Mouse (Mus musculus) gastrocnemius, adult 2 months (tissue): ENCODE data around the gene Rnf40. TPM values are rescaled to one million over a fixed set of nuclear protein-coding genes. Genes with fewer than 3 reads are reported as not detected.
A peak's percentile ranks its signal among the peaks of the same experiment; 100 is the strongest.

Source experiments
- DNase-seq: peaks from one replicate; pipeline ENCODE4 v3.0.0; 2022
- H3K27ac ChIP-seq: fragments of 200-600 bp; 2 replicates; pipeline ENCODE4 v1.8.1; 2022; ENCODE audit warnings: mild to moderate bottlenecking
- H3K4me3 ChIP-seq: fragments of 200-600 bp; 2 replicates; pipeline ENCODE4 v1.8.1; 2022; ENCODE audit warnings: mild to moderate bottlenecking, moderate library complexity
- CTCF ChIP-seq: fragments of 200-600 bp; IDR thresholded peaks from 2 replicates; pipeline ENCODE4 v1.8.1; 2022; ENCODE audit warnings: antibody characterized with exemption, mild to moderate bottlenecking, moderate library complexity
- intact Hi-C: fragments of 180-260 bp; cut with DNase I; formaldehyde crosslinking; loops from one replicate; pipeline ENCODE4 v1.15.1; 2025
- long read RNA-seq, 2 experiments: library from polyadenylated mRNA; stranded (forward); transcript quantifications; one replicate each; pipeline ENCODE4 v2.0.0; 2021
- total RNA-seq, 2 experiments: library from RNA; stranded (reverse); gene quantifications; 2 replicates each; pipeline ENCODE4 v1.2.3; 2021

The Rnf40 gene
- 10 to 100 TPM; 33.3 to 34.6 TPM for total RNA-seq
- long read RNA-seq, experiment 1, full-length matches to known transcripts: 92 of 111 reads
- long read RNA-seq, experiment 1, partial matches to known transcripts: 3 of 111 reads
- long read RNA-seq, experiment 1, other reads (novel, unspliced or antisense): 16 of 111 reads
- long read RNA-seq, experiment 2, full-length matches to known transcripts: 82 of 104 reads
- long read RNA-seq, experiment 2, partial matches to known transcripts: 4 of 104 reads
- long read RNA-seq, experiment 2, other reads (novel, unspliced or antisense): 18 of 104 reads

- peak; percentile 94 for DNase-seq
- TF ChIP-seq CTCF: no peak
- H3K27ac ChIP-seq: peak within 1 kb of the TSS; percentile 93
- intact Hi-C loops: loop anchor here (5.0 kb wide), 1 partner anchor 76 kb away; the partner anchor contains the start of gene Srcap
- H3K4me3 ChIP-seq: peak within 1 kb of the TSS; percentile 93
Measured at GRCm38 (mm10) chr7:127588011-127588871, at the start of gene Rnf40, which contains the start of gene Ccdc189. Rnf40 (plus strand) TSS chr7:127588767. Ccdc189 (minus strand) TSS chr7:127588595.

GRCm38 (mm10) chr7:127541671-127542070 lies 46.9 kb upstream of the Rnf40 start:
- Histone ChIP-seq H3K27ac (no peak overlapping the region), H3K4me3 (no peak overlapping the region)
- intact Hi-C loops: no loop called here
- TF ChIP-seq CTCF: no peak
- DNase-seq: peak; percentile 28

- Histone ChIP-seq H3K4me3 (no peak overlapping the region), H3K27ac (no peak overlapping the region)
- peak; percentile 53 for DNase-seq
- no peak for TF ChIP-seq CTCF
- intact Hi-C loops: no loop called here
Measured at GRCm38 (mm10) chr7:127549116-127549835, 39.3 kb upstream of the Rnf40 start.

- TF ChIP-seq CTCF: no peak
- Histone ChIP-seq H3K4me3 (no peak overlapping the region), H3K27ac (no peak overlapping the region)
- intact Hi-C loops: loop anchor here (5.0 kb wide), 1 partner anchor 34 kb away; the partner anchor contains the start of gene Gm42715
- no peak for DNase-seq
Measured at GRCm38 (mm10) chr7:127551558-127551957, 37.0 kb upstream of the Rnf40 start.

- intact Hi-C loops: no loop called here
- Histone ChIP-seq H3K27ac (no peak overlapping the region), H3K4me3 (no peak overlapping the region)
- TF ChIP-seq CTCF: no peak
- no peak for DNase-seq
Measured at GRCm38 (mm10) chr7:127560580-127560979, 28.0 kb upstream of the Rnf40 start.

GRCm38 (mm10) chr7:127561340-127561858 lies 27.2 kb upstream of the Rnf40 start, which contains the start of gene Tmem265:
Tmem265 (plus strand) TSS chr7:127561390.
- no peak for TF ChIP-seq CTCF
- intact Hi-C loops: no loop called here
- no peak for DNase-seq
- no peak within 1 kb of the TSS for H3K4me3 ChIP-seq
- no peak within 1 kb of the TSS for H3K27ac ChIP-seq

GRCm38 (mm10) chr7:127564381-127565150 lies 24.0 kb upstream of the Rnf40 start:
- Histone ChIP-seq H3K27ac (no peak overlapping the region), H3K4me3 (no peak overlapping the region)
- intact Hi-C loops: no loop called here
- no peak for TF ChIP-seq CTCF
- no peak for DNase-seq

- peak within 1 kb of the TSS; percentile 88 for H3K4me3 ChIP-seq
- peak; percentile 94 for DNase-seq
- TF ChIP-seq CTCF: no peak
- intact Hi-C loops: no loop called here
- peak within 1 kb of the TSS; percentile 89 for H3K27ac ChIP-seq
Measured at GRCm38 (mm10) chr7:127572895-127573471, 15.6 kb upstream of the Rnf40 start, which contains the start of gene Phkg2. Phkg2 (plus strand) TSS chr7:127573340.

GRCm38 (mm10) chr7:127573503-127574008 lies 15.0 kb upstream of the Rnf40 start:
- no peak for TF ChIP-seq CTCF
- no peak for DNase-seq
- Histone ChIP-seq H3K27ac (peak overlapping the region; percentile 89), H3K4me3 (peak overlapping the region; percentile 88)
- intact Hi-C loops: no loop called here

GRCm38 (mm10) chr7:127574115-127574514 lies 14.5 kb upstream of the Rnf40 start:
- peak overlapping the region; percentile 89; the same call in 1 of the 2 replicates for H3K27ac ChIP-seq
- H3K4me3 ChIP-seq: peak overlapping the region; percentile 88
- DNase-seq: no peak
- no peak for TF ChIP-seq CTCF
- intact Hi-C loops: no loop called here

GRCm38 (mm10) chr7:127583260-127583659 lies 5.3 kb upstream of the Rnf40 start:
- intact Hi-C loops: no loop called here
- Histone ChIP-seq H3K4me3 (no peak overlapping the region), H3K27ac (no peak overlapping the region)
- TF ChIP-seq CTCF: no peak
- no peak for DNase-seq
